Mouse (Mus musculus) lung, postnatal 0 days (tissue): ENCODE data around the gene Snrpd3.

Experiments
- CTCF ChIP-seq: IDR thresholded peaks from 2 replicates; pipeline ENCODE4 v1.5.1; 2016; ENCODE audit warnings: antibody characterized with exemption, mild to moderate bottlenecking
- EP300 ChIP-seq: IDR thresholded peaks from 2 replicates; pipeline ENCODE4 v1.6.1; 2016; ENCODE audit warnings: antibody characterized with exemption, mild to moderate bottlenecking, control low read depth

- TF ChIP-seq CTCF (no peak), EP300 (no peak)
These were observed 48.1 kb downstream of the Snrpd3 start for GRCm38 (mm10) chr10:75565436-75565835.
